Mouse (Mus musculus): ENCODE measurements around the gene Ccdc47. TPM values are rescaled to one million over a fixed set of nuclear protein-coding genes. Genes with fewer than 3 reads are reported as not detected.
"Not testable (repeated sequence)": the region's sequence is repeated elsewhere in the genome, so short reads cannot be mapped to it uniquely, and the experiment has no call there.

Ccdc47 gene
- total RNA-seq (2021), result 10 to 100 TPM; 79.9 to 83.2 TPM

- intact Hi-C loops (cut with DNase I), result no loop called here
- DNase-seq, result peak; percentile 96 to 97
Measured at GRCm38 (mm10) chr11:106215927-106216729, at the start of gene Ccdc47. Ccdc47 (minus strand) TSS chr11:106216344.

DNA sequence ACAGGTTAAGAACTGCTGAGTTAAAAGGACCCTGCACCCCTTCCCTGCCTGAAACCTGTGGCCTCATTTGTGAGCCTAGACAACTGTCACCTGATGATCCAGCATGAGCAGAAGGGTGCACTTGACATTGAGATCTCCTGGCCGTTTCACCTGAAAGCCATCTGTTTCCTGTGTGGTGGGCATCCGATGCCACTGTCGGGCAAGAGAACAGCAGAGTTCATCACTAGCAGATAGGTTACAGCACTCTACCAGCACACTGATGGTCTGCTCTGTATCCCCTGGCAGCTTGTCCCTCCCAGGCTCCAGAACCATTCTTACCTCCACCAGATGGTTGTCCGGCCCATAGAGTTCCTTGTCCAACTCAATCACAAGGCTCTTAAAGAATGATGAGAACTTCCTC, 49.4 kb upstream of the Ccdc47 start:
- intact Hi-C loops (cut with DNase I), result no loop called here
- no peak for DNase-seq

DNA sequence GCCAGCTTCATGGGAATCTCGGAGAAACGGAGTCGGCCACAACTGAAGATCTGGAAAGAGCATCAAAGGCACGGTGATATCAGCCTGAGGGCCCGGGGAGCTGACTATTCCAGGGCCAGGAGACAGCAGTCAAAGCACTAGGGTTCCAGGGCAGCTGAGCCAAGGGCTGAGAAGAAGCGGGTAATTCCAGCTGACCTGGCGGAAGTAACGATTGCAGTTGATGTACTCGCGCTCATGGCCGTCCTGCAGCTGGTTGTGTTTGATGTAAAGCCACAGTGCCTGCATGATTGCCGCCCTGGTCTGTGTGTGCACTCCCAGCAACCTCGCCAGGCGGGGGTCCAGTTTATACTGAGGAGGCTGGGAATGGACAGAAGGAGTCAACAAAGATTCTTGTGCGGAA, 48.8 kb upstream of the Ccdc47 start:
- intact Hi-C loops (cut with DNase I), result no loop called here
- no peak for DNase-seq

DNA sequence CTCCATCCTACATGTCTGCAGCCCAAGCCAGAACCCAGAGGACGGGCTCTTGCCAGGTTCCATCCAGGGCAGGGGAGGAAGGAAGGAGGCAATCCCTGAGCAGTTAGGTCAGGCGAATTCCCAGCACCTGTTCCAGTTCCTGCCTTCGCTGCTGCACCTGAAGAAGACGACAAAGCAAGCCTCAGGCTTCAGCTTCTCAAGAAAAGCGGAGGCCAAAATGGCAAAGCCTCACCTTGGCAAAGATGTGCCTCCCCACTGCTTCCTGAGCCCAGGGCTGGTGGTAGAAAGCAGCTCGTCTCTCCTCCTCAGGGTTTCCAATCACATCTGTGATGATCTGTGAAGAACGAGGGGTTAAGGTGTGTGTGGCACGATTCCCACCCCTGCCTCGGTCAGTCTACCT, 47.8 kb upstream of the Ccdc47 start:
- DNase-seq, result no peak
- intact Hi-C loops (cut with DNase I), result no loop called here

GRCm38 (mm10) chr11:106260826-106261450, 44.8 kb upstream of the Ccdc47 start:
- DNase-seq, result no peak
- intact Hi-C loops (cut with DNase I), result no loop called here

- intact Hi-C loops (cut with DNase I), result loop anchor here (1.0 kb wide), 1 partner anchor 16 kb away; the partner anchor contains the start of gene Smarcd2
- DNase-seq, result peak in 1 of 2 experiments; percentile 54
Measured at GRCm38 (mm10) chr11:106256775-106257174, 40.6 kb upstream of the Ccdc47 start.

DNA sequence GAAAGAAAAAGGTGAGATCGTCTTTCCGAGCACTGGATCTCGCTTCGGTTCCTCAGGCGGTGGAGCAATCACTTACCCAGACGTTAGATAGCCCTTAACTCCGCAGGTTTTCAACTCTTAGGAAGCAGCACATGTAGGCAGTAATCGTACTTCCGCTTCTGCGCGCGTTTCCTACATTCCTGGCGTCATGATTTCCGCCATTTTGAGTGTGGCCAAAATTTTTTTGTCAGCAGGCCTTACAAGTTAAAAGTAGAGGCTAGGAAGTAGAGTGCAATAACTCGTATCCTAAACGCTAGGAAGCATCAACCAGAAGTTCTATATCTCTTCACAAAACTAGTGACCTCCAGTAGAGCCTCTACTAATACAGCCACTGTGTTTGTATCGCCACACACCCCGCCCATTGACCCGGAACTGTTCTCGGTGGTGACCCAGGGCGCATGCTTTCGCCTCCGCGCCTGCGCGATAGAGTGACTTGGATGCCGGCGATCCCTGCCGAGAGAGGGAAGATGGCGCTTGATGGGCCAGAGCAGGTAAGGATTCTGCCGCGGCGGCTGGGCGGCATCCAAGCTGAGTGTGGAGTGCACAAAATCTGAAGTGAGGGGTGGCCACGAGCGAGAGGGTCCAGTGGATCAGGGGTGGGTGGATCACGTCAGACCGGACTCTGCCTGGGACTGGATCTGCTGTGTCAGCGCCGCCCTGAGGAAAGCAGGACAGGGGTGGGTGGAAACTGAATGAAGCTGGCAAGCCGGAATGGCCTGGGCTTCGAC, 39.7 kb upstream of the Ccdc47 start, which contains the start of the genes Ftsj3 and Psmc5:
Gene Ftsj3, minus strand, starts transcription at position 395 of the 767 bp plus-strand sequence.
Gene Psmc5, plus strand, starts transcription at position 470 of the 767 bp plus-strand sequence.
- intact Hi-C loops (cut with DNase I), result loop anchor here (1.0 kb wide), 1 partner anchor 16 kb away; the partner anchor contains the start of gene Smarcd2
- peak; percentile 99 to 100 for DNase-seq

DNA sequence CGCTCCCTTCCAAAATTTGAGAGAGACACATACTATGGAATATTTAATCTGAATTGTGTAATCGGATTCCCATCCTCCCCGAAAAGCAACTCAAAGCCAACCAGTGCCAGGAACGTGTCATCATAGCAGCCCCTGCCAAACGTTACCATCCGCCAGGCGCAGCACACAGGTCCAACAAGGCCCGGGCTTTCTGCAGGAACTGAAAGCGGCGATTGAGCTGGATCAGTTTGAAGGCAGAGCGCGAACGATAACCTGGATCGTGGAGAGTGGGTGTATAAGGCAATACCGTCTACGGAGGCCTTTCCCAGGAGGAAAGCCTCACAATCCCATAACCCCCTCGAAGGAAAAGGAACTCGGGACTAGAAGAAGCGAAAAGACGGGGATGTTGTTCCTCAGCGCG, 39.0 kb upstream of the Ccdc47 start:
- intact Hi-C loops (cut with DNase I), result no loop called here
- DNase-seq, result no peak

GRCm38 (mm10) chr11:106254767-106255166, 38.6 kb upstream of the Ccdc47 start:
- intact Hi-C loops (cut with DNase I), result no loop called here
- DNase-seq, result no peak

- intact Hi-C loops (cut with DNase I), result no loop called here
Measured at GRCm38 (mm10) chr11:106249326-106249725, 33.2 kb upstream of the Ccdc47 start.

GRCm38 (mm10) chr11:106246834-106247233, 30.7 kb upstream of the Ccdc47 start:
- intact Hi-C loops (cut with DNase I), result no loop called here
- DNase-seq, result no peak

More at GRCm38 (mm10) chr11:106249326-106249725, 33.2 kb upstream of the Ccdc47 start:
- no peak for DNase-seq

DNA sequence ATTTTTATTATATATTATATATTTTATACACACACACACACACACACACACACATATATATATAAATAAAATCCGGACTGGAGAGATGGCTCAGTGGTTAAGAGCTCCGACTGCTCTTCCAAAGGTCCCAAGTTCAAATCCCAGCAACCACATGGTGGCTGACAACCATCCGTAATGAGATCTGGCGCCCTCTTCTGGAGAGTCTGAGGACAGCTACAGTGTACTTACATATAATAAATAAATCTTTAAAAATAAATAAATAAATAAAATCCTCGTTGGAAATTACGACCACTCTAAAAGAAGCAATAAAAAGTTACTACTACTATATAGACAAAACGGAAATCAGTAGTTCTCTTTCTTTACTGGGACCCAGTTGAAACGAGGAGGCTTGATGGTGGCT, 17.8 kb upstream of the Ccdc47 start:
- DNase-seq; intact Hi-C loops (cut with DNase I): not testable (repeated sequence)

DNA sequence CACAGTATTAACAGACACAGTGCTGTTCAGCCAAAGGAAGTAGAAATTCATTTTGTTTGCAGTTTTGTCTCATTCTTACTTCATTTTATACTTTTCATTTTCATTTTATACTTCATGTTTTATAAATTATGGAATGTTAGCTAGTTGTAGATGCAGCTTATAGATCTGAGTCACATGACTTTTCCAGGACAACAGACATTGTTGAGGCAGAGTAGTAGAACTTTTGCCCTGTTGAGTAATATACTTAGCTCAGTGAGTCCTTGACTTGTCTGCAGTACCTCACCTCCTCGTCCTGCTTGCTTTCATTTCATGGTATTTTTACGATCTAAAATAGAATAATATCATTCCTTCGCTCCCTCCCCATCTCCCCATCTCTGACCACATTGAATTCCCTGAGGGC, 4.5 kb upstream of the Ccdc47 start:
- intact Hi-C loops (cut with DNase I), result no loop called here
- no peak for DNase-seq

- DNase-seq, result peak; percentile 92 to 93
- intact Hi-C loops (cut with DNase I), result no loop called here
Measured at GRCm38 (mm10) chr11:106216730-106217490, 766 bp upstream of the Ccdc47 start, which contains the start of gene Ddx42. Ddx42 (plus strand) TSS chr11:106216926.

DNA sequence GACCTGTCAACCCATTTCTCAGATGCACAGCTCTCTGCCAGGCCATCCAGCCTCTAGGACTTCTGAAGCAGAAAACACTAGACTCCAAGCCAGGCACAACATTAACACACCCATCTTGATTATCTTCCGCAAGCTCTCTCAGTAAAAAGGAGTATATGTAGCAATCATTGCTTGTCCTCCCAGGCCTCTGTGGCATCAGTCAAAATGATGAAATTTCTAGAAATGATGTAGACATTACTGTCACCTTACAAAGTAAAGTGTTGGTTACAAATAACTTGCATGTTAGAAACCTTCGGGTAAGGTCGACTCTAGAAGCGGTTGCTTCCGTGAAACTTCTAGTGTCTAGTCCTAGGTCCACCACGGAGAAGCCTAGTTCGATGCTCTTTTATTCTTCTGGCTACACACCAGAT, 689 bp downstream of the Ccdc47 start:
- no peak for DNase-seq
- intact Hi-C loops (cut with DNase I), result no loop called here

DNA sequence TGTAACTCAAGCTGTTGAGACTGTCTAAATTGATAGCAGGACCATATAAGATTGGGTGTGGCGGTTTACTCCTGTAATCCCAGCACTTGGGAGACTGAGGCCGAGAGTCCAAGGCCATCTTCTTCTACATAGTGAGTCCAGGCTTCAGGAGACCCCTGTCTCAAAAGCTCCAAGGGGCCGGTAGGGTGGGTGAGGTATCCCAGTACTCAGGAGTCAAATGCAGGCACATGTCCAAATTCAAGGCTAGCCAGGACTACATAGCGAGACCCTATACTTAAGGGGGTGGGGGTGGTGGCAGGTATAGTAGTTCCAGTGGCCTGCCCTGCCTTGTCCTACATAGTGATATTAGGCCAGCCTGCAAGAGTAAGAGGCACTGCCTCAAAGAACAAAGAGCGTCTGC, 1.3 kb downstream of the Ccdc47 start:
- intact Hi-C loops (cut with DNase I), result no loop called here

DNA sequence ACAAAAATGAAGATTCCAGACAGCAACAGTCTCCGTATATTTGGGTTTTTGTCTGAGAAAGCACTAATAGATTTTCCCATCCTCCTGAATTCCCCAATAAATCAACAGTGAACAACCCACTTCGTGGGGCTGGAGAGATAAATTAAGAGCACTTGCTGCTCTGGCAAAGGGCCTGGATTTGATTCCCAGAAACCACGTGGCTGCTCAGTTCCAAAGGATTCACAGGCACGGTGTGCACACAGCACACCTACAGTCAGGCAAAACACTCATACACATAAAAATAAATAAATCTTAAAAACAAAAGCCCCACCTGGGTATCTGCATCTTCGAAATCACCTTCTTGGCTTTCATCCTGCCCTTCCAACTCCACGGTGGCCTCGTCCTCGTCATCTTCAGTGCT, 3.4 kb downstream of the Ccdc47 start:
- intact Hi-C loops (cut with DNase I), result no loop called here
- peak; percentile 48 to 54 for DNase-seq

More for the DNA sequence above, 1.3 kb downstream of the Ccdc47 start:
- no peak for DNase-seq

- DNase-seq, result no peak
- intact Hi-C loops (cut with DNase I), result no loop called here
Measured at GRCm38 (mm10) chr11:106202123-106202465, 14.1 kb downstream of the Ccdc47 start, which contains the start of gene Strada. Strada (minus strand) TSS chr11:106202168.

- intact Hi-C loops (cut with DNase I), result no loop called here
- no peak for DNase-seq
Measured at GRCm38 (mm10) chr11:106201337-106202122, 14.6 kb downstream of the Ccdc47 start.

Data from heart, postnatal 10 days (tissue).